Mouse (Mus musculus): ENCODE measurements around the gene Pik3c2g. TPM values are rescaled to one million over a fixed set of nuclear protein-coding genes. Genes with fewer than 3 reads are reported as not detected.

Pik3c2g gene
- polyA plus RNA-seq, 1 experiment from 2014 or later, result 0.10 TPM

- ATAC-seq, result no peak
- WGBS, result 88% methylated on average over 13 of the region's 13 CpGs
These were observed 161.2 kb downstream of the Pik3c2g start for GRCm38 (mm10) chr6:139748091-139748771.

GRCm38 (mm10) chr6:139750599-139750998, 163.6 kb downstream of the Pik3c2g start:
- WGBS, result 90% methylated on average over 2 of the region's 2 CpGs

More at GRCm38 (mm10) chr6:139748091-139748771, 161.2 kb downstream of the Pik3c2g start:
- H3K9ac ChIP-seq (ENCODE audit: low read length), result no peak overlapping the region
- DNase-seq (ENCODE audit: low spot score), result no peak
- H3K4me1 ChIP-seq (ENCODE audit: control insufficient read depth, insufficient read depth, low read length), result no peaks in the 10 kb centered on the region
- no peak overlapping the region for H3K4me2 ChIP-seq (ENCODE audit: low read length)
- H3K27ac ChIP-seq (ENCODE audit: low read depth, low read length), result no peak overlapping the region
- H3K27me3 ChIP-seq (replicated peaks; ENCODE audit: control insufficient read depth, insufficient read depth, low read length), result no peaks in the 10 kb centered on the region
- no peak overlapping the region for H3K4me3 ChIP-seq (ENCODE audit: low read depth, low read length)
- H3K9me3 ChIP-seq (replicated peaks; ENCODE audit: control insufficient read depth, low read length), result no peaks in the 10 kb centered on the region
- no peaks in the 10 kb centered on the region for H3K36me3 ChIP-seq (ENCODE audit: control insufficient read depth, insufficient read depth, low read length)

GRCm38 (mm10) chr6:139751022-139751421, 164.0 kb downstream of the Pik3c2g start:
- H3K27ac ChIP-seq (ENCODE audit: low read depth, low read length), result no peak overlapping the region
- 57% methylated on average over 3 of the region's 3 CpGs for WGBS
- DNase-seq (ENCODE audit: low spot score) (peak; percentile 51), ATAC-seq (no peak)
- no peaks in the 10 kb centered on the region for H3K27me3 ChIP-seq (replicated peaks; ENCODE audit: control insufficient read depth, insufficient read depth, low read length)
- no peak overlapping the region for H3K4me2 ChIP-seq (ENCODE audit: low read length)
- H3K36me3 ChIP-seq (ENCODE audit: control insufficient read depth, insufficient read depth, low read length), result no peaks in the 10 kb centered on the region
- no peaks in the 10 kb centered on the region for H3K9me3 ChIP-seq (replicated peaks; ENCODE audit: control insufficient read depth, low read length)
- H3K4me3 ChIP-seq (ENCODE audit: low read depth, low read length), result no peak overlapping the region
- H3K9ac ChIP-seq (ENCODE audit: low read length), result no peak overlapping the region
- H3K4me1 ChIP-seq (ENCODE audit: control insufficient read depth, insufficient read depth, low read length), result no peaks in the 10 kb centered on the region

More at GRCm38 (mm10) chr6:139750599-139750998, 163.6 kb downstream of the Pik3c2g start:
- no peaks in the 10 kb centered on the region for H3K4me1 ChIP-seq (ENCODE audit: control insufficient read depth, insufficient read depth, low read length)
- no peak overlapping the region for H3K4me3 ChIP-seq (ENCODE audit: low read depth, low read length)
- no peak overlapping the region for H3K9ac ChIP-seq (ENCODE audit: low read length)
- no peaks in the 10 kb centered on the region for H3K36me3 ChIP-seq (ENCODE audit: control insufficient read depth, insufficient read depth, low read length)
- H3K9me3 ChIP-seq (replicated peaks; ENCODE audit: control insufficient read depth, low read length), result no peaks in the 10 kb centered on the region
- ATAC-seq, result no peak
- no peak overlapping the region for H3K27ac ChIP-seq (ENCODE audit: low read depth, low read length)
- H3K27me3 ChIP-seq (replicated peaks; ENCODE audit: control insufficient read depth, insufficient read depth, low read length), result no peaks in the 10 kb centered on the region
- no peak overlapping the region for H3K4me2 ChIP-seq (ENCODE audit: low read length)
- no peak for DNase-seq (ENCODE audit: low spot score)

GRCm38 (mm10) chr6:139757876-139758275, 170.9 kb downstream of the Pik3c2g start:
- Histone ChIP-seq H3K9me3 (replicated peaks; ENCODE audit: control insufficient read depth, low read length) (no peaks in the 10 kb centered on the region), H3K4me1 (ENCODE audit: control insufficient read depth, insufficient read depth, low read length) (0 out of 2 replicates have a peak, but pooled peaks cover 9% of the 10 kb centered on the region), H3K4me2 (ENCODE audit: low read length) (no peak overlapping the region), H3K9ac (ENCODE audit: low read length) (no peak overlapping the region), H3K27ac (ENCODE audit: low read depth, low read length) (no peak overlapping the region), H3K36me3 (ENCODE audit: control insufficient read depth, insufficient read depth, low read length) (no peaks in the 10 kb centered on the region), H3K4me3 (ENCODE audit: low read depth, low read length) (no peak overlapping the region), H3K27me3 (replicated peaks; ENCODE audit: control insufficient read depth, insufficient read depth, low read length) (no peaks in the 10 kb centered on the region)
- no peak for ATAC-seq
- WGBS, result 92% methylated on average over 8 of the region's 8 CpGs
- no peak for DNase-seq (ENCODE audit: low spot score)

GRCm38 (mm10) chr6:139760978-139761377, 174.0 kb downstream of the Pik3c2g start:
- H3K9me3 ChIP-seq (replicated peaks; ENCODE audit: control insufficient read depth, low read length), result no peaks in the 10 kb centered on the region
- no peak overlapping the region for H3K27ac ChIP-seq (ENCODE audit: low read depth, low read length)
- H3K36me3 ChIP-seq (ENCODE audit: control insufficient read depth, insufficient read depth, low read length), result no peaks in the 10 kb centered on the region
- H3K4me3 ChIP-seq (ENCODE audit: low read depth, low read length), result no peak overlapping the region
- no peak overlapping the region; the same call in 1 of the 2 replicates for H3K4me2 ChIP-seq (ENCODE audit: low read length)
- H3K27me3 ChIP-seq (replicated peaks; ENCODE audit: control insufficient read depth, insufficient read depth, low read length), result no peaks in the 10 kb centered on the region
- DNase-seq (ENCODE audit: low spot score), result peak; percentile 59
- WGBS, result 35% methylated on average over 4 of the region's 4 CpGs
- peak; percentile 60; the same call in 1 of the 2 replicates for ATAC-seq
- no peak overlapping the region for H3K9ac ChIP-seq (ENCODE audit: low read length)
- 0 out of 2 replicates have a peak, but pooled peaks cover 9% of the 10 kb centered on the region for H3K4me1 ChIP-seq (ENCODE audit: control insufficient read depth, insufficient read depth, low read length)

- ATAC-seq (no peak), DNase-seq (ENCODE audit: low spot score) (no peak)
- no peak overlapping the region for H3K4me3 ChIP-seq (ENCODE audit: low read depth, low read length)
- H3K9ac ChIP-seq (ENCODE audit: low read length), result no peak overlapping the region
- H3K27ac ChIP-seq (ENCODE audit: low read depth, low read length), result no peak overlapping the region
- WGBS, result 92% methylated on average over 3 of the region's 3 CpGs
- no peak overlapping the region for H3K4me2 ChIP-seq (ENCODE audit: low read length)
- 0 out of 2 replicates have a peak, but pooled peaks cover 9% of the 10 kb centered on the region for H3K4me1 ChIP-seq (ENCODE audit: control insufficient read depth, insufficient read depth, low read length)
- H3K27me3 ChIP-seq (replicated peaks; ENCODE audit: control insufficient read depth, insufficient read depth, low read length), result no peaks in the 10 kb centered on the region
- no peaks in the 10 kb centered on the region for H3K36me3 ChIP-seq (ENCODE audit: control insufficient read depth, insufficient read depth, low read length)
- no peaks in the 10 kb centered on the region for H3K9me3 ChIP-seq (replicated peaks; ENCODE audit: control insufficient read depth, low read length)
These were observed 177.4 kb downstream of the Pik3c2g start for GRCm38 (mm10) chr6:139764398-139764797.

- no peaks in the 10 kb centered on the region for H3K36me3 ChIP-seq (ENCODE audit: control insufficient read depth, insufficient read depth, low read length)
- H3K9ac ChIP-seq (ENCODE audit: low read length), result no peak overlapping the region
- H3K27ac ChIP-seq (ENCODE audit: low read depth, low read length), result no peak overlapping the region
- ATAC-seq, result no peak
- no peaks in the 10 kb centered on the region for H3K9me3 ChIP-seq (replicated peaks; ENCODE audit: control insufficient read depth, low read length)
- no peak overlapping the region for H3K4me2 ChIP-seq (ENCODE audit: low read length)
- H3K4me1 ChIP-seq (ENCODE audit: control insufficient read depth, insufficient read depth, low read length), result no peaks in the 10 kb centered on the region
- H3K27me3 ChIP-seq (replicated peaks; ENCODE audit: control insufficient read depth, insufficient read depth, low read length), result no peaks in the 10 kb centered on the region
- DNase-seq (ENCODE audit: low spot score), result no peak
- no peak overlapping the region for H3K4me3 ChIP-seq (ENCODE audit: low read depth, low read length)
- 96% methylated on average over 7 of the region's 7 CpGs for WGBS
These were observed 182.9 kb downstream of the Pik3c2g start for GRCm38 (mm10) chr6:139769744-139770473.

- Histone ChIP-seq H3K9me3 (replicated peaks; ENCODE audit: control insufficient read depth, low read length) (no peaks in the 10 kb centered on the region), H3K36me3 (ENCODE audit: control insufficient read depth, insufficient read depth, low read length) (no peaks in the 10 kb centered on the region), H3K4me2 (ENCODE audit: low read length) (no peak overlapping the region), H3K9ac (ENCODE audit: low read length) (no peak overlapping the region), H3K27me3 (replicated peaks; ENCODE audit: control insufficient read depth, insufficient read depth, low read length) (no peaks in the 10 kb centered on the region), H3K4me3 (ENCODE audit: low read depth, low read length) (no peak overlapping the region), H3K27ac (ENCODE audit: low read depth, low read length) (no peak overlapping the region), H3K4me1 (ENCODE audit: control insufficient read depth, insufficient read depth, low read length) (no peaks in the 10 kb centered on the region)
- WGBS, result 41% methylated on average over 3 of the region's 3 CpGs
- no peak for ATAC-seq
- DNase-seq (ENCODE audit: low spot score), result no peak
These were observed 183.5 kb downstream of the Pik3c2g start for GRCm38 (mm10) chr6:139770535-139770934.
